Mouse (Mus musculus) stomach, postnatal 0 days (tissue): ENCODE results near the gene Pyroxd1.

ENCODE experiments used
- CTCF ChIP-seq: IDR thresholded peaks from 2 replicates; pipeline ENCODE4 v1.5.1; 2016; ENCODE audit warnings: antibody characterized with exemption, low read depth, mild to moderate bottlenecking, moderate library complexity
- EP300 ChIP-seq: optimal IDR thresholded peaks from 2 replicates; pipeline ENCODE3; 2016; ENCODE audit warnings: antibody characterized with exemption

GRCm38 (mm10) chr6:142387011-142387754 lies 41.7 kb downstream of the Pyroxd1 start, which contains the start of the genes Recql and Golt1b:
- TF ChIP-seq CTCF (no peak), EP300 (peak; percentile 92)
